Mouse (Mus musculus) mature B cell (primary cell): ENCODE results near the gene Polrmt.

Experiments used
- in situ Hi-C: fragments of 300-500 bp; cut with MboI; formaldehyde crosslinking; loops from 2 replicates; pipeline ENCODE4 v1.14.3; 2019

The Polrmt gene

GRCm38 (mm10) chr10:79745898-79746773 is at the start of gene Polrmt:
Polrmt (minus strand) TSS chr10:79746581.
- in situ Hi-C loops, result no loop called here

- in situ Hi-C loops, result no loop called here
Observed at GRCm38 (mm10) chr10:79795905-79796304, 49.5 kb upstream of the Polrmt start.

GRCm38 (mm10) chr10:79794491-79794931 is 48.1 kb upstream of the Polrmt start:
- in situ Hi-C loops, result no loop called here

GRCm38 (mm10) chr10:79793738-79794490 is 47.5 kb upstream of the Polrmt start:
- in situ Hi-C loops, result no loop called here

GRCm38 (mm10) chr10:79793051-79793737 is 46.8 kb upstream of the Polrmt start, which contains the start of gene Palm:
Palm (plus strand) TSS chr10:79793572.
- in situ Hi-C loops, result no loop called here

GRCm38 (mm10) chr10:79792339-79793040 is 46.1 kb upstream of the Polrmt start:
- in situ Hi-C loops, result no loop called here

- in situ Hi-C loops, result no loop called here
Observed at GRCm38 (mm10) chr10:79790861-79791260, 44.5 kb upstream of the Polrmt start, which contains the start of gene Prss57. Prss57 (minus strand) TSS chr10:79790961.

GRCm38 (mm10) chr10:79789581-79789980 is 43.2 kb upstream of the Polrmt start:
- in situ Hi-C loops, result no loop called here

- in situ Hi-C loops, result no loop called here
Observed at GRCm38 (mm10) chr10:79788386-79789158, 42.2 kb upstream of the Polrmt start.

- in situ Hi-C loops, result no loop called here
Observed at GRCm38 (mm10) chr10:79783920-79784800, 37.8 kb upstream of the Polrmt start.

GRCm38 (mm10) chr10:79783050-79783449 is 36.7 kb upstream of the Polrmt start:
- in situ Hi-C loops, result no loop called here

GRCm38 (mm10) chr10:79781956-79782355 is 35.6 kb upstream of the Polrmt start:
- in situ Hi-C loops, result no loop called here

- in situ Hi-C loops, result no loop called here
Observed at GRCm38 (mm10) chr10:79781139-79781538, 34.8 kb upstream of the Polrmt start.

- in situ Hi-C loops, result no loop called here
Observed at GRCm38 (mm10) chr10:79780664-79781015, 34.3 kb upstream of the Polrmt start.

GRCm38 (mm10) chr10:79779784-79780663 is 33.6 kb upstream of the Polrmt start:
- in situ Hi-C loops, result no loop called here

GRCm38 (mm10) chr10:79779193-79779592 is 32.8 kb upstream of the Polrmt start:
- in situ Hi-C loops, result no loop called here

GRCm38 (mm10) chr10:79778006-79778405 is 31.6 kb upstream of the Polrmt start:
- in situ Hi-C loops, result no loop called here

- in situ Hi-C loops, result no loop called here
Observed at GRCm38 (mm10) chr10:79777103-79777531, 30.7 kb upstream of the Polrmt start, which contains the start of gene Fstl3. Fstl3 (plus strand) TSS chr10:79777272.
